Mouse (Mus musculus): Measurements from ENCODE around the gene Plekhf1. TPM values are rescaled to one million over a fixed set of nuclear protein-coding genes. Genes with fewer than 3 reads are reported as not detected.

Plekhf1 gene
- polyA plus RNA-seq, 1 experiment from 2014 or later = 5.1 TPM

GRCm38 (mm10) chr7:38179896-38180295, 47.9 kb downstream of the Plekhf1 start:
- no peaks in the 10 kb centered on the region for H3K9me3 ChIP-seq (ENCODE audit: control insufficient read depth, low read length)
- no peaks in the 10 kb centered on the region for H3K36me3 ChIP-seq (ENCODE audit: control insufficient read depth, insufficient read depth, low read length)
- H3K27me3 ChIP-seq (replicated peaks; ENCODE audit: control insufficient read depth, insufficient read depth, low read length) = no peaks in the 10 kb centered on the region
- DNase-seq (ENCODE audit: low spot score) (no peak), ATAC-seq (ENCODE audit: low read depth) (no peak)
- H3K27ac ChIP-seq (replicated peaks; ENCODE audit: low read depth, low read length) = no peak overlapping the region
- H3K9ac ChIP-seq (ENCODE audit: low read depth, low read length) = no peak overlapping the region
- H3K4me1 ChIP-seq (ENCODE audit: control insufficient read depth, insufficient read depth, low read length) = peaks cover 11% of the 10 kb centered on the region
- WGBS = 67% methylated on average over 3 of the region's 3 CpGs
- no peak overlapping the region for H3K4me3 ChIP-seq (ENCODE audit: low read depth, low read length)
- H3K4me2 ChIP-seq (ENCODE audit: low read depth, low read length) = no peak overlapping the region

GRCm38 (mm10) chr7:38176056-38176455, 51.8 kb downstream of the Plekhf1 start:
- Histone ChIP-seq H3K27ac (replicated peaks; ENCODE audit: low read depth, low read length) (no peak overlapping the region), H3K4me3 (ENCODE audit: low read depth, low read length) (no peak overlapping the region), H3K27me3 (replicated peaks; ENCODE audit: control insufficient read depth, insufficient read depth, low read length) (no peaks in the 10 kb centered on the region), H3K9me3 (ENCODE audit: control insufficient read depth, low read length) (no peaks in the 10 kb centered on the region), H3K36me3 (ENCODE audit: control insufficient read depth, insufficient read depth, low read length) (no peaks in the 10 kb centered on the region), H3K4me2 (ENCODE audit: low read depth, low read length) (no peak overlapping the region), H3K4me1 (ENCODE audit: control insufficient read depth, insufficient read depth, low read length) (peaks cover 9% of the 10 kb centered on the region; the same call in 1 of the 2 replicates), H3K9ac (ENCODE audit: low read depth, low read length) (no peak overlapping the region)
- no peak for ATAC-seq (ENCODE audit: low read depth)
- no peak for DNase-seq (ENCODE audit: low spot score)
- WGBS = 60% methylated on average over 3 of the region's 3 CpGs

- Histone ChIP-seq H3K9ac (ENCODE audit: low read depth, low read length) (peak overlapping the region; percentile 64), H3K27me3 (replicated peaks; ENCODE audit: control insufficient read depth, insufficient read depth, low read length) (no peaks in the 10 kb centered on the region), H3K36me3 (ENCODE audit: control insufficient read depth, insufficient read depth, low read length) (no peaks in the 10 kb centered on the region), H3K4me3 (ENCODE audit: low read depth, low read length) (peak overlapping the region; percentile 30), H3K27ac (replicated peaks; ENCODE audit: low read depth, low read length) (no peak overlapping the region), H3K9me3 (ENCODE audit: control insufficient read depth, low read length) (no peaks in the 10 kb centered on the region), H3K4me1 (ENCODE audit: control insufficient read depth, insufficient read depth, low read length) (peaks cover 9% of the 10 kb centered on the region; the same call in 1 of the 2 replicates), H3K4me2 (ENCODE audit: low read depth, low read length) (peak overlapping the region; percentile 64)
- peak; percentile 70 for ATAC-seq (ENCODE audit: low read depth)
- WGBS = 15% methylated on average over 29 of the region's 31 CpGs
- DNase-seq (ENCODE audit: low spot score) = peak; percentile 57
These were observed 53.3 kb downstream of the Plekhf1 start for GRCm38 (mm10) chr7:38174321-38175148.

DNA sequence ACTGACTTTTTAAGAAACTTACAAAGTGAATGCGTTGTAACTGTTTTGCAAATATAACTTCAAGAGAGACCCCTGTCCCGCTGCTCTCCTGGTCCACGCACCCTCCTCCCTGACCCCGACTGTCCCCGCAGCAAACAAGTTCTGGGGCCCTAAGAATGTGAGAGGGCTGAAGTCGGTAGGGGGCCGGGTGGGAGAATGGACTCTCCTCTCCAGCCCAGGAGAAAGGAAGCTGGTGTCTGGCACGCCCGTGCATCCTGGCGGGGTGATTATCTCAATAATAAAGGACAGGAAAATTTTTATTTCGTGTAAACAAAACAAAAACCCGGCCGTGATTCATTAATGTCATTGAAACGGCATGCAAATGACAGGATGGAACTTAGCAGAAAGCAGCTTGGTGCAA, 53.9 kb downstream of the Plekhf1 start:
- no peaks in the 10 kb centered on the region for H3K9me3 ChIP-seq (ENCODE audit: control insufficient read depth, low read length)
- no peak for DNase-seq (ENCODE audit: low spot score)
- no peaks in the 10 kb centered on the region for H3K36me3 ChIP-seq (ENCODE audit: control insufficient read depth, insufficient read depth, low read length)
- H3K9ac ChIP-seq (ENCODE audit: low read depth, low read length) = peak overlapping the region; percentile 64
- 20% methylated on average over 14 of the region's 14 CpGs for WGBS
- peak overlapping the region; percentile 30 for H3K4me3 ChIP-seq (ENCODE audit: low read depth, low read length)
- ATAC-seq (ENCODE audit: low read depth) = no peak; the same call in 1 of the 2 replicates
- no peak overlapping the region for H3K27ac ChIP-seq (replicated peaks; ENCODE audit: low read depth, low read length)
- H3K27me3 ChIP-seq (replicated peaks; ENCODE audit: control insufficient read depth, insufficient read depth, low read length) = no peaks in the 10 kb centered on the region
- peak overlapping the region; percentile 64 for H3K4me2 ChIP-seq (ENCODE audit: low read depth, low read length)
- peaks cover 9% of the 10 kb centered on the region; the same call in 1 of the 2 replicates for H3K4me1 ChIP-seq (ENCODE audit: control insufficient read depth, insufficient read depth, low read length)

DNA sequence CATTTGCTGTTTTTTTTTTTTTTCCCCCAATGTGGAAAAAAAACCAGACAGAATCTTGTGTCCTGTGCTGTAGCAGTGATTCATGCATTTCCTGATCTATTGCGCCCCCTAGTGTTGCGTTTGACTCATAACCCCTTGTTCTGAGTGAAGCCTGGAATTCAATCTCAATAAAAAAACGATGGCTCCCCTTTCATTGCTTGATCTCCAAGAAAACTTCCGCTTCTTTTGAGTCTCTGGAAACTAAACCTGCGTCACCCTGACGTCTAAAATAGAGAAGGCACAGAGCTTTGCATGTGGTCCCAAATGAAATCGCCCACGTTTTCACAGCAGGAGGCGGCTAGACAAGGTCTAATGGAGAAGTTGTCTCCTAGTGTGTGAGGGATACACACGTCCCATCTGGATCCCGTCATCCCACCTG, 60.1 kb downstream of the Plekhf1 start:
- ATAC-seq (ENCODE audit: low read depth) (peak; percentile 74), DNase-seq (ENCODE audit: low spot score) (peak; percentile 81)
- H3K9ac ChIP-seq (ENCODE audit: low read depth, low read length) = no peak overlapping the region
- peak overlapping the region; percentile 37 for H3K4me2 ChIP-seq (ENCODE audit: low read depth, low read length)
- no peak overlapping the region for H3K4me3 ChIP-seq (ENCODE audit: low read depth, low read length)
- no peak overlapping the region for H3K27ac ChIP-seq (replicated peaks; ENCODE audit: low read depth, low read length)
- no peaks in the 10 kb centered on the region for H3K36me3 ChIP-seq (ENCODE audit: control insufficient read depth, insufficient read depth, low read length)
- WGBS = 14% methylated on average over 11 of the region's 11 CpGs
- H3K27me3 ChIP-seq (replicated peaks; ENCODE audit: control insufficient read depth, insufficient read depth, low read length) = no peaks in the 10 kb centered on the region
- H3K4me1 ChIP-seq (ENCODE audit: control insufficient read depth, insufficient read depth, low read length) = 0 out of 2 replicates have a peak, but pooled peaks cover 5% of the 10 kb centered on the region
- no peaks in the 10 kb centered on the region for H3K9me3 ChIP-seq (ENCODE audit: control insufficient read depth, low read length)

Other genes with a start within 250 kb of the Plekhf1 start
- 42.0 and 42.1 TPM in 2 replicates for gene Uri1, start 204.5 kb downstream of the Plekhf1 start, polyA plus RNA-seq (2014; fragmentation: Nextera tagmentation; extraction: Ambion mirVana)
- 73.7 and 82.9 TPM in 2 replicates for gene Ccne1, start 120.5 kb downstream of the Plekhf1 start, polyA plus RNA-seq (2014; fragmentation: Nextera tagmentation; extraction: Ambion mirVana)
- 15.6 and 17.5 TPM in 2 replicates for gene 1600014C10Rik, start 44.8 kb downstream of the Plekhf1 start, polyA plus RNA-seq (2014; fragmentation: Nextera tagmentation; extraction: Ambion mirVana)
- gene Pop4, start 43.4 kb upstream of the Plekhf1 start, polyA plus RNA-seq (2014; fragmentation: Nextera tagmentation; extraction: Ambion mirVana) = 56.8 and 62.0 TPM in 2 replicates

Data from embryonic facial prominence, embryonic 14.5 days (tissue).